Mouse (Mus musculus) limb, embryonic 11.5 days (tissue): ENCODE measurements around the gene Adck2. TPM values are rescaled to one million over a fixed set of nuclear protein-coding genes. Genes with fewer than 3 reads are reported as not detected.
A peak's percentile ranks its signal among the peaks of the same experiment; 100 is the strongest.

Experiments used
- ATAC-seq: fragments of 200-750 bp; cut with Nextera tagmentation; 2 replicates; pipeline ENCODE4 v1.8.0; 2017; ENCODE audit warnings: low read depth; ENCODE audit not compliant: insufficient number of reproducible peaks, low FRiP score, low TSS enrichment
- DNase-seq: peaks from one replicate; pipeline ENCODE4 v3.0.0-alpha.2; 2015; ENCODE audit warnings: low spot score
- H3K27ac ChIP-seq: fragments of 300-500 bp; sonication (generic); replicated peaks from 2 replicates; pipeline ENCODE4 v1.5.1; 2014; ENCODE audit warnings: low read depth, mild to moderate bottlenecking, low read length
- H3K27me3 ChIP-seq: fragments of 300-500 bp; sonication (generic); 2 replicates; pipeline ENCODE4 v1.6.1; 2014; ENCODE audit warnings: mild to moderate bottlenecking, low read length, mixed read lengths; ENCODE audit not compliant: control insufficient read depth, insufficient read depth
- H3K36me3 ChIP-seq: fragments of 300-500 bp; sonication (generic); 2 replicates; pipeline ENCODE4 v1.6.1; 2014; ENCODE audit warnings: mild to moderate bottlenecking, low read length, moderate library complexity, mixed read lengths; ENCODE audit not compliant: control insufficient read depth, insufficient read depth
- H3K4me1 ChIP-seq: fragments of 300-500 bp; sonication (generic); 2 replicates; pipeline ENCODE4 v1.6.1; 2014; ENCODE audit warnings: low read length, mixed read lengths; ENCODE audit not compliant: control insufficient read depth, insufficient read depth
- H3K4me2 ChIP-seq: fragments of 300-500 bp; sonication (generic); 2 replicates; pipeline ENCODE4 v1.6.1; 2014; ENCODE audit warnings: low read depth, mild to moderate bottlenecking, moderate library complexity; ENCODE audit not compliant: severe bottlenecking
- H3K4me3 ChIP-seq: fragments of 300-500 bp; sonication (generic); 2 replicates; pipeline ENCODE4 v1.5.1; 2014; ENCODE audit warnings: low read depth, low read length
- H3K9ac ChIP-seq: fragments of 300-500 bp; sonication (generic); 2 replicates; pipeline ENCODE4 v1.6.1; 2014; ENCODE audit warnings: mild to moderate bottlenecking, low read length
- H3K9me3 ChIP-seq: fragments of 300-500 bp; sonication (generic); 2 replicates; pipeline ENCODE4 v1.6.1; 2016; ENCODE audit warnings: low read length; ENCODE audit not compliant: control insufficient read depth
- WGBS: fragments of 180-500 bp; shearing (Covaris S2); extraction: QIAGEN DNeasy Blood & Tissue Kit; methylation state at CpG from one replicate; pipeline ENCODE4 v1.1.7; 2014; 5-methylcytosine and 5-hydroxymethylcytosine counted together
- polyA plus RNA-seq: library from polyadenylated mRNA; unstranded; fragments of >200 nt; fragmentation: Nextera tagmentation; extraction: Ambion mirVana; gene quantifications from 2 replicates; pipeline ENCODE4 v1.2.1, GENCODE M21; 2014

Adck2 gene
- polyA plus RNA-seq: 24.1 and 27.3 TPM in 2 replicates

DNA sequence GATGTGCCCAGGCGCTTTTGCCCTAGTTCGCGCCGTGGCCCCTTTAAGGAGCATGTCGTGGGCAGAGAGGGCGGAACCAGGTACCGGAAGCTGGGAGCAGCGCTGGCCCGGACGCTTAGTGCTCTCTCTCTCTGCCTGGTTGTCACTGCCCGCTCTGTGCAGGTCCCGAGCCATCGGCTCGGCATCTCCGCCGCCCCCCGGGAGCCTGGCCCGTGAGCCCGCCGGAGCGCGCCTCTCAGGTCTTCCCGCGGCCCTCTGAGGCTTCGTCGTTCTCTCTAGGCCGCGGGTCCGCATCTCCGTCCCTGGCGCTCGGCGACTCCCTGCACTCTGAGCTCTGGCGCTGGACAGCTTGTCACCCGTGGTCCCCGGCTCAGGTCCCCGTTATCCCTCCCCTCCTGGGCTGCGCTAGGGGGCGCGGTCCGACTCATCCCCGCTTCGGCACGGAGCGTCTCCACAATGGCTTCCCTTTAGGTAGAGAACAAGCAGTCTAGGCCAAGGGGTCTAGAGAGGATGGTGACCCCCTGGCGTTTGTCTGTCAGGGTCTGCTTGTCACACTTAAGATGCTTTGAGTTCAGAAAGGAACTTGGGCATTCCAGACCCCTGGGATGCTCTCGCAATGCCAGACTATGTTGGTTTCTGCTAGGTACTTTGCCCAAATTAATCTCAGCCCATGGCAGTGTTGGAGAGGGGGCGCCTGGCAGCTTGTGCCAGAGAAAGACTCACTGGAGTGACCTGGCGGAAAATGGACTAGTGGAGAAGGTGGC lies at the start of gene Adck2:
TSS of gene Adck2 (plus strand) at position 83 of the 764 bp plus-strand sequence.
- Histone ChIP-seq H3K4me2 (peak within 1 kb of the TSS; percentile 82), H3K36me3 (no peaks in the 10 kb centered on the region), H3K4me3 (peak within 1 kb of the TSS; percentile 82), H3K27ac (peak within 1 kb of the TSS; percentile 44; the same call in 1 of the 2 replicates), H3K9ac (peak within 1 kb of the TSS; percentile 67), H3K27me3 (no peaks in the 10 kb centered on the region), H3K9me3 (no peaks in the 10 kb centered on the region), H3K4me1 (0 out of 2 replicates have a peak, but pooled peaks cover 2% of the 10 kb centered on the region)
- DNase-seq (peak; percentile 83), ATAC-seq (peak; percentile 91)
- under 1% methylated on average over 49 of the region's 49 CpGs for WGBS

DNA sequence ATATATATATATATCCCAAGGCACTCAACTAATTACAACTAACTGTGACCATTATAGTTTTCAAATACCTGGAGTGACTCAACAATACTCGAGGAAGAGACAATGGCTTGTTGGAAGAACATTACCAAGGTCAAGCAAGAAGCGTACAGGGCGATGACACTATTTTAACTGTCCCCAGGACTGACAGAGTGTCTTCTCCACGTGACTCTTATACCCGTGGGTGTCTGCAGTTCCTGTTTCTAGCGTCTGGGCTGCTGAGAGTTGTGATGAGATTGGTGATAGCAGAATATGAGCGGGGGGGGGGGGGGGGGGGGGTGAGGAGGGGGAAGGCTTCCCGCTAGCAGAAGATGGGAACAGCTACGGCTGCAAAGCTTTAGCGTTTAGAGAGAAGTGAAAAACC lies 46.9 kb upstream of the Adck2 start:
- no peaks in the 10 kb centered on the region for H3K27me3 ChIP-seq
- no peaks in the 10 kb centered on the region for H3K9me3 ChIP-seq
- H3K36me3 ChIP-seq: peaks cover 3% of the 10 kb centered on the region
- no peak overlapping the region for H3K9ac ChIP-seq
- H3K4me2 ChIP-seq: no peak overlapping the region
- 78% methylated on average over 9 of the region's 10 CpGs for WGBS
- H3K27ac ChIP-seq: no peak overlapping the region
- peaks cover 11% of the 10 kb centered on the region for H3K4me1 ChIP-seq
- ATAC-seq (no peak), DNase-seq (no peak)
- H3K4me3 ChIP-seq: no peak overlapping the region

DNA sequence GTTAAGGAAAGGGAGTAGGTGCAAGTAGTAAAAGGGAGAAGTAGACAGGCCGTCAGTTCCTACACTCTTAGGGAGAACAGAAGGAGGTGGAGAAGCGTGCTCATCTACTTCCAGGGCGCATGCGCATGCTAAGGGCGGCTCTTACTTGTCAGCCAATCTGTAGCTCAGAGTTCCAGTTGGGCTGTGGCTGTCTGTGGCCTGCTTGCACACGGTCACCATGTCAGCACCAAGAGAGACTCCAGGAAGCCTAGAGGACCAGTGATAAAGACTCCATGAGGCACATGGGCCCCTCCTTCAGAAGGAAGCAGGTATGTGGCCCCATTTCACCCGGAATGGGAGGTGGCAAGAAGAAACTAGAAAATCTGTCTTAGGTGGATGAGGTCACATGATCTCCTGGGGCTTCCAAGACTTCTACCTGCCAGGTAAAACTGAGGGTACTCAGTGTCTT lies 46.3 kb upstream of the Adck2 start:
- peaks cover 2% of the 10 kb centered on the region for H3K36me3 ChIP-seq
- 90% methylated on average over 7 of the region's 7 CpGs for WGBS
- H3K9me3 ChIP-seq: no peaks in the 10 kb centered on the region
- DNase-seq: no peak
- no peak for ATAC-seq
- no peak overlapping the region for H3K9ac ChIP-seq
- H3K4me2 ChIP-seq: no peak overlapping the region
- H3K4me1 ChIP-seq: peaks cover 11% of the 10 kb centered on the region
- H3K27ac ChIP-seq: no peak overlapping the region
- H3K27me3 ChIP-seq: no peaks in the 10 kb centered on the region
- H3K4me3 ChIP-seq: no peak overlapping the region

DNA sequence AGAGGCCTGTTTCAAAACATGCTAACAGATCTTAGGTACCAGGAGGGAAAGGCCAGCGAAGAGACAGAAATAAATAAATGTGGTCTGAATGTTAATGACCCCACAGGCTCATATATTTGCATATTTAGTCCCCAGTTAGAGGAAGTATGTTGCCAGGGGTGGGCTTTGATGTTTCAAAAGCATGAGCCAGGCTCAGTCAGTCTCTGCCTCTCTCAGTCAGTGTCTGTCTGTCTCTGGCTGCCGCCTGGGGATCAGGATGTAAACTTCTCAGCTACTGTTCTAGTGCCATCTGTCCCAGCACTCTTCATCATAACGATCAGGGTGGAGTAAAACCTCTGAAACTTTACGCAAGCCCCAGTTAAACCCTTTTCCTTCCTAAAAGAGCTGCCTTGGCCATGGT lies 45.9 kb upstream of the Adck2 start:
- H3K9ac ChIP-seq: no peak overlapping the region
- DNase-seq: no peak
- peaks cover 11% of the 10 kb centered on the region for H3K4me1 ChIP-seq
- H3K27me3 ChIP-seq: no peaks in the 10 kb centered on the region
- no peak overlapping the region for H3K4me3 ChIP-seq
- 60% methylated on average over 4 of the region's 4 CpGs for WGBS
- H3K4me2 ChIP-seq: no peak overlapping the region
- ATAC-seq: no peak
- H3K9me3 ChIP-seq: no peaks in the 10 kb centered on the region
- H3K27ac ChIP-seq: no peak overlapping the region
- H3K36me3 ChIP-seq: no peaks in the 10 kb centered on the region

GRCm38 (mm10) chr6:39528671-39529535 lies 44.8 kb upstream of the Adck2 start:
- WGBS: 42% methylated on average over 12 of the region's 12 CpGs
- H3K9ac ChIP-seq: no peak overlapping the region
- ATAC-seq (no peak), DNase-seq (no peak)
- peaks cover 11% of the 10 kb centered on the region for H3K4me1 ChIP-seq
- no peak overlapping the region for H3K27ac ChIP-seq
- H3K36me3 ChIP-seq: no peaks in the 10 kb centered on the region
- H3K9me3 ChIP-seq: no peaks in the 10 kb centered on the region
- no peak overlapping the region for H3K4me2 ChIP-seq
- no peaks in the 10 kb centered on the region for H3K27me3 ChIP-seq
- H3K4me3 ChIP-seq: no peak overlapping the region

GRCm38 (mm10) chr6:39534944-39535343 lies 38.7 kb upstream of the Adck2 start:
- ATAC-seq: no peak

GRCm38 (mm10) chr6:39536621-39537020 lies 37.1 kb upstream of the Adck2 start:
- WGBS: 31% methylated on average over 1 of the region's 1 CpGs
- Histone ChIP-seq H3K27ac (no peak overlapping the region), H3K9me3 (no peaks in the 10 kb centered on the region), H3K36me3 (no peaks in the 10 kb centered on the region), H3K9ac (no peak overlapping the region), H3K27me3 (no peaks in the 10 kb centered on the region), H3K4me1 (peaks cover 27% of the 10 kb centered on the region), H3K4me2 (no peak overlapping the region), H3K4me3 (no peak overlapping the region)
- no peak for ATAC-seq
- DNase-seq: no peak

More at GRCm38 (mm10) chr6:39534944-39535343, 38.7 kb upstream of the Adck2 start:
- Histone ChIP-seq H3K4me1 (peaks cover 17% of the 10 kb centered on the region), H3K4me3 (no peak overlapping the region), H3K4me2 (no peak overlapping the region), H3K27me3 (no peaks in the 10 kb centered on the region), H3K9me3 (no peaks in the 10 kb centered on the region), H3K27ac (no peak overlapping the region), H3K9ac (no peak overlapping the region), H3K36me3 (no peaks in the 10 kb centered on the region)
- DNase-seq: no peak

DNA sequence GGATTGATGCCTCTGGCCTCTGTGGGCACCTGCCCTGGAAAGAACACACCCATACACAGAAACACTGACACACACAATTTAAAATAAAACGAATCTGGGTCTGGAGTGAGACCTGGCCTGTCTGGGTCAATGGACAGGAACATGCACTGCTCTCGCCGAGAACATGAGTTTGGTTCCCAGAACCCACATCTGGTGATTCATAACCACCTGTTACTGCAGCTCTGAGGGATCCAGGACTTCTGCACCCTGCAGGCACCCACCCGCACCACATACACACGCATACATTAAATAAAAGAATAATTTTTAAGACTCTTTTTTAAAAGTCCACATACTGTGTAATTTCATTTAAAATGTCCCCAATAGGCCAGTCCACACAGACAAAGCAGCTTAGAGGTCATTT lies 36.4 kb upstream of the Adck2 start:
- H3K4me1 ChIP-seq: peaks cover 28% of the 10 kb centered on the region
- 94% methylated on average over 5 of the region's 5 CpGs for WGBS
- no peaks in the 10 kb centered on the region for H3K9me3 ChIP-seq
- DNase-seq (no peak), ATAC-seq (no peak)
- no peak overlapping the region for H3K4me3 ChIP-seq
- no peak overlapping the region for H3K4me2 ChIP-seq
- no peaks in the 10 kb centered on the region for H3K27me3 ChIP-seq
- H3K36me3 ChIP-seq: no peaks in the 10 kb centered on the region
- H3K9ac ChIP-seq: no peak overlapping the region
- no peak overlapping the region for H3K27ac ChIP-seq
